Mouse (Mus musculus) heart, adult 2 months (tissue): Measurements from ENCODE around the gene Amotl1. TPM values are rescaled to one million over a fixed set of nuclear protein-coding genes. Genes with fewer than 3 reads are reported as not detected.

ENCODE experiments used
- DNase-seq, 2 experiments: peaks; one replicate each; pipeline ENCODE4 v3.0.0; 2021
- H3K27ac ChIP-seq: fragments of 200-600 bp; 2 replicates; pipeline ENCODE4 v1.8.1; 2022
- H3K27me3 ChIP-seq: fragments of 200-500 bp; 2 replicates; pipeline ENCODE4 v1.6.1; 2012; ENCODE audit warnings: mild to moderate bottlenecking, low read length, inconsistent platforms, mixed read lengths; ENCODE audit not compliant: control insufficient read depth, insufficient read depth
- H3K36me3 ChIP-seq: fragments of 200-500 bp; 2 replicates; pipeline ENCODE4 v1.6.1; 2012; ENCODE audit warnings: low read length, inconsistent platforms; ENCODE audit not compliant: control insufficient read depth, insufficient read depth
- H3K4me1 ChIP-seq: fragments of 200-500 bp; 2 replicates; pipeline ENCODE4 v1.6.1; 2011; ENCODE audit warnings: low read length; ENCODE audit not compliant: control insufficient read depth, insufficient read depth
- H3K4me3 ChIP-seq: fragments of 200-600 bp; 2 replicates; pipeline ENCODE4 v1.8.1; 2022
- H3K79me2 ChIP-seq: fragments of 200-500 bp; replicated peaks from 2 replicates; pipeline ENCODE4 v1.6.1; 2012; ENCODE audit warnings: mild to moderate bottlenecking, inconsistent platforms, low read length, moderate library complexity, mixed read lengths; ENCODE audit not compliant: control insufficient read depth, insufficient read depth
- H3K9ac ChIP-seq: fragments of 200-500 bp; 2 replicates; pipeline ENCODE4 v1.6.1; 2012; ENCODE audit warnings: low read depth, mild to moderate bottlenecking, control low read depth, inconsistent platforms, low read length, mixed read lengths
- CTCF ChIP-seq: fragments of 200-600 bp; IDR thresholded peaks from 2 replicates; pipeline ENCODE4 v1.8.1; 2022; ENCODE audit warnings: antibody characterized with exemption, mild to moderate bottlenecking, moderate library complexity
- EP300 ChIP-seq: fragments of 200-500 bp; IDR thresholded peaks from 2 replicates; pipeline ENCODE4 v1.6.1; 2011; ENCODE audit warnings: low read depth, low read length, control low read depth; ENCODE audit not compliant: insufficient read depth
- POLR2A ChIP-seq: fragments of 200-500 bp; IDR thresholded peaks from 2 replicates; pipeline ENCODE4 v1.6.1; 2011; ENCODE audit warnings: mild to moderate bottlenecking, low read depth, low read length, control low read depth; ENCODE audit not compliant: insufficient read depth
- WGBS: fragments of 180-500 bp; shearing (Covaris S2); methylation state at CpG from one replicate; pipeline ENCODE4 v1.1.7; 2018; 5-methylcytosine and 5-hydroxymethylcytosine counted together
- intact Hi-C: fragments of 180-260 bp; cut with DNase I; formaldehyde crosslinking; loops from one replicate; pipeline ENCODE4 v1.15.1; 2025
- polyA plus RNA-seq: library from polyadenylated mRNA; depleted of rRNA; stranded (reverse); fragments of >200 nt; gene quantifications from 2 replicates; pipeline ENCODE4 v1.2.3, GENCODE M21; 2012
- total RNA-seq, 2 experiments: library from RNA; stranded (reverse); gene quantifications; 2 replicates each; pipeline ENCODE4 v1.2.3; 2021

Amotl1 gene
- total and polyA plus RNA-seq, 3 experiments: 27.4 to 59.5 (median 58.3) TPM

DNA sequence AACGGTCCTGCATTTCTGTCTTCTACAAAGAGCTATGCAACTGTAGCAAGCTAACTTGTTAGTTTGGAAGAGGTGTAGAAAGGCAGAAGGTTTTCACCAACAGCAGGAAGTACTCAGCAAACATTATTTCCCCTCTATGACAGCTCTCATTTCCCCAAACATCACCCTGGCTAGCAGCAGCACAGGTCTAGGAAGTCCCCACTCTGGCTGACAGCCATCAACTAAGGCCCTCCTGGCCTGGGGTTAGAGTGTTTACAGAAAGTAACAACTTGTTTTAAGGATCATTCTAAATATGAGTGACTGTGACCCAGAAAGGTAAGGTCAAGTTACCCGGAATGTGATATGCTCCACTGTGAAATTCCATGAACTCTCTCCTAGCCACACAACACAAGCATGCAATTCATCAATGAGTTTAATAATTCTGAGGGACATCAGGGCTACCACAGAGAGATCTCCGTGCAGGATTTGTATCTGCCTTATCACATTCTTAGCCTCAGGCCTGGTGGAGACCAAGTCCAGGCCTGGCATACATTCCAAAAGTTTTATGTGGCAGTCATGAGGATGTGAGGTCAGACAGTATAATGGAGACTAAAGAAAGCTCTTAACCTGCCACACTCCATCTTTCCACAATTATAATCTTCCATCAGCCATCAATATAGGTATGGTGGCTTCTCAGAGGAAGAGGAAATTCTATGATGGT, 123.7 kb downstream of the Amotl1 start:
- TF ChIP-seq EP300 (no peak), CTCF (no peak), POLR2A (no peak)
- WGBS: 54% methylated on average over 3 of the region's 3 CpGs
- H3K9ac ChIP-seq: no peak overlapping the region
- no peak for DNase-seq
- no peak overlapping the region for H3K27ac ChIP-seq
- intact Hi-C loops: loop anchor here (5.0 kb wide), 1 partner anchor 241 kb away; no protein-coding TSS in a partner anchor
- H3K79me2 ChIP-seq: no peaks in the 10 kb centered on the region
- H3K4me1 ChIP-seq: peaks cover 1% of the 10 kb centered on the region; the same call in 1 of the 2 replicates
- H3K27me3 ChIP-seq: no peaks in the 10 kb centered on the region
- no peaks in the 10 kb centered on the region for H3K36me3 ChIP-seq
- no peak overlapping the region for H3K4me3 ChIP-seq

DNA sequence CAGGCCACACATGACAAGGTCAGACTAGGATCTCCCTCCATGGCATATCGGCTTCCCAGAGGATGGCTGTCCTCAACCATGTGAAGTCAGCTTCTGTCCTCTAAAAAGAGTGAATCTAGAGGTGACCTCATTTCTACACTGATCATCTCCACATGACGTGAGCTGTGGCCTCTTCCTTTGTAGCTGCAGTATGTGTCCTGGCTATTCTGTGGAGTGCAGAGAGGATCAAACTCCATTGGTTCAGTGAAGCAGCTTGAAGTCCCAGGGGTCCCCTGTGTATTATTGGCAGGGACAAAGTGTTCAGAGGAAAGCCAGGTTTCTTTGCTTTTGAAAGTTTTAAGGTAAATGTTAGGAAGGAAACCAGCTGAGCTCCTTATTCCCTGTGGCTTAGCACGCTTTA, 126.8 kb downstream of the Amotl1 start:
- WGBS: 77% methylated on average over 3 of the region's 3 CpGs
- intact Hi-C loops: no loop called here
- H3K79me2 ChIP-seq: no peaks in the 10 kb centered on the region
- H3K9ac ChIP-seq: no peak overlapping the region
- DNase-seq: no peak
- H3K27me3 ChIP-seq: no peaks in the 10 kb centered on the region
- no peak for TF ChIP-seq EP300
- no peak for TF ChIP-seq CTCF
- no peak for TF ChIP-seq POLR2A
- no peak overlapping the region for H3K27ac ChIP-seq
- no peak overlapping the region for H3K4me3 ChIP-seq
- no peaks in the 10 kb centered on the region for H3K36me3 ChIP-seq
- no peaks in the 10 kb centered on the region for H3K4me1 ChIP-seq

DNA sequence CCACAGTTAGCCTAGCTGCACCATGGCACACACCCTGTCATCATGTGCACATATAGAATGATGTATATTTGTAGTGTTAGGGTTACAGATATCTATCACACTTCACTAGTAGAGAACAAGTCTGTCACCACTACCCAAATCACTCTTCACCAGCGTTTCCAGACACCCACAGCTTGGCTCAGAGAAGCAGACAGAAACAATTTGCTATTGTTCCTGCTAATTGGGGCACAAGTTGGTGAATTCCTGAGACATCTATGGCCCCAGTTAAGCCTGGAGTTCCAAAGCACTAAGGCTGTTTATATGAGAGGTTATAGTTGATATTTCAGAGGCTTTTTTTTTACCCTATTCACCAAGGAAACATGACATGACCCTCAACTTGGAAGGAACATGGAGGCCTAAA, 127.6 kb downstream of the Amotl1 start:
- no peak overlapping the region for H3K9ac ChIP-seq
- H3K27ac ChIP-seq: no peak overlapping the region
- no peaks in the 10 kb centered on the region for H3K79me2 ChIP-seq
- no peaks in the 10 kb centered on the region for H3K27me3 ChIP-seq
- WGBS: 63% methylated on average over 1 of the region's 1 CpGs
- intact Hi-C loops: no loop called here
- no peaks in the 10 kb centered on the region for H3K4me1 ChIP-seq
- no peak overlapping the region for H3K4me3 ChIP-seq
- no peak for TF ChIP-seq POLR2A
- no peak for TF ChIP-seq EP300
- no peak for TF ChIP-seq CTCF
- H3K36me3 ChIP-seq: no peaks in the 10 kb centered on the region
- DNase-seq: no peak

DNA sequence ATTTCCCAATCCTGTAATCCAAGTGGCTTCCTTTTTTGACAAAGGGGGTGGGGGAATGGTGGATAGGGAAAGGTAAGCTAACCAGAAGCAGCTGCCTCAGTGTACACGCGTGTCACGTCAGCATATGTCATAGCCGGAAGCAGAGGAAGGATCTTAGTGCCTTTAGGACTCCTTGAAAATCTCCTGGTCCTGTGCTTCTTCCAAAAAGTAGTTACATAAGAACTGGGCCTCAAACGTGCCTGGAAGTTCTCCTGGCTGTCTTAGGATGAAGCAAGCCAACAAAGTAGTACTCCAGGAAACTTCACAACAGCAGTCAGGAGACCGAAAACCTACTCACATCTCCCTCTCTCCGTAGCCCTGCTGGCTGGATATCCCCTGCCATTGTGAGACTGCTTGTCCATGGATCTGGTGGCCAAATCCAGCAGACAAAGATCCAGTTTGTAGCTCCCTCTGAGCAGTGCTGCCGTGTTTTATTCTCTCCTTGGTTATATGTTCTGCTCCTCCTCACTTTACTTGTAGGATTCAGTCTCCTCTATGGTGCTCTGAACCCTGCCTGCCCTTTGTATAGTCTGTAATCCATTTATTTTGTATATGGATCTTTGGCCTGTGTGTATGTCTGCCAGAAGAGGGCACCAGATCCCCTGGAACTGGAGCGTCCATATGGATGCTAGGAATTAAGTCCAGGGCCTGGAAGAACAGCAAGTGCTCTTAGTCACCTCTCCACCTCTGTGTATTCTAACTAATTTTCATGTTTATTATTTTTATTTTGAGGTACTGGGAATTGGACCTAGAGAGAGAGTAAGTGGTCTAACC, 132.0 kb downstream of the Amotl1 start:
- no peak for TF ChIP-seq POLR2A
- TF ChIP-seq CTCF: peak; percentile 72
- TF ChIP-seq EP300: 0 out of 2 replicates have a peak, but pooled peaks have one; percentile 48
- intact Hi-C loops: loop anchor here (2.0 kb wide), 1 partner anchor 186 kb away; no protein-coding TSS in a partner anchor
- Histone ChIP-seq H3K4me3 (no peak overlapping the region), H3K27ac (no peak overlapping the region), H3K79me2 (no peaks in the 10 kb centered on the region), H3K4me1 (no peaks in the 10 kb centered on the region), H3K27me3 (no peaks in the 10 kb centered on the region), H3K9ac (no peak overlapping the region), H3K36me3 (no peaks in the 10 kb centered on the region; the same call in 1 of the 2 replicates)
- DNase-seq: peak; percentile 13 to 23
- WGBS: 66% methylated on average over 9 of the region's 9 CpGs

DNA sequence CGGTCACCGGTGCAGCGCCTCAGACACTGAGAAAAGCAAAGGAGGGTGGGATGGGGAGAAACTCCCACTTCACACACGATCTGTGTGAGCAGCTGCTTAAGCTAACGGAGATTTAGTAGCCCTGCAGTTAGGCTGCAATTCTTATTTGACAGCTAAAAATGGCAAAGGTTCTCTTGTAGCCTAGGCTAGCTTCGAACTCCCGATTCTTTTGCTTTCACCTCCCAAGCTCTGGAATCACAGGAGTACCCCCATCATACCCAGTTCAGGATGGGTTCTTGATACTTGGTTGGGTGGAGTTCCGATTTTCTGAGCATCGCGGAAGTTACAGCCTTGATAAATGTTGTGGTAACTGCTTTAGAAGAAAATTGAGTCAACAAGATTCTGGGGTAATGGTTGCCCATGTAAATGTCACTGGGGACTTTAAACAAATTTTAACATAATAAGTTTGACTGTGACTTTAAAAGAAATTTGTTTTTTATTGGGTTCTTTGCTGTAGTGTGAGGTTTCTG, 143.9 kb downstream of the Amotl1 start:
- TF ChIP-seq CTCF (no peak), EP300 (no peak), POLR2A (no peak)

More for the DNA sequence above, 143.9 kb downstream of the Amotl1 start:
- peak overlapping the region; percentile 69 for H3K27ac ChIP-seq
- WGBS: 2% methylated on average over 10 of the region's 10 CpGs
- no peaks in the 10 kb centered on the region for H3K4me1 ChIP-seq
- intact Hi-C loops: loop anchor here (5.0 to 10.0 kb wide), 2 partner anchors 224 to 284 kb away; partner anchors contain the start of genes Ankrd49, Mre11a and Sesn3
- peaks cover 2% of the 10 kb centered on the region for H3K79me2 ChIP-seq
- H3K9ac ChIP-seq: peak overlapping the region; percentile 96
- peaks cover 7% of the 10 kb centered on the region for H3K36me3 ChIP-seq
- H3K4me3 ChIP-seq: peak overlapping the region; percentile 61
- no peaks in the 10 kb centered on the region for H3K27me3 ChIP-seq
- no peak for DNase-seq
